Mouse (Mus musculus): ENCODE results near the gene Fhod1.

- no peak for TF ChIP-seq USF2 (conservative IDR thresholded peaks at IDR 0.05; ENCODE audit: low read depth, low read length)
- TF ChIP-seq CTCF (conservative IDR thresholded peaks at IDR 0.05 in 1 of 2, IDR thresholded peaks at IDR 0.05 in 1 of 2; ENCODE audit: low read depth in 2 of 2, low read length in 2 of 2): no peak
- no peak for TF ChIP-seq E2F4 (IDR thresholded peaks at IDR 0.05; ENCODE audit: insufficient replicate concordance, low read depth, low read length)
- TF ChIP-seq EP300 (IDR thresholded peaks at IDR 0.05; ENCODE audit: low read length): no peak
- no peak for TF ChIP-seq JUND (conservative IDR thresholded peaks at IDR 0.05; ENCODE audit: low read depth, low read length)
- no peak for TF ChIP-seq KAT2A (IDR thresholded peaks at IDR 0.05; ENCODE audit: insufficient replicate concordance, low read length)
- no peak for TF ChIP-seq BHLHE40 (IDR thresholded peaks at IDR 0.05; ENCODE audit: low read depth, low read length)
- TF ChIP-seq CHD2 (IDR thresholded peaks at IDR 0.05; ENCODE audit: low read length): no peak
- TF ChIP-seq POLR2A (IDR thresholded peaks at IDR 0.05; ENCODE audit: low read depth, low read length): no peak
Measured at GRCm38 (mm10) chr8:105359208-105359607, 11.5 kb upstream of the Fhod1 start.

All from CH12.LX (cell line).